Mouse (Mus musculus) neural tube, embryonic 13.5 days (tissue): ENCODE results near the gene Calm5. TPM values are rescaled to one million over a fixed set of nuclear protein-coding genes. Genes with fewer than 3 reads are reported as not detected.
"Not testable (repeated sequence)": the region's sequence is repeated elsewhere in the genome, so short reads cannot be mapped to it uniquely, and the experiment has no call there.

Experiments
- ATAC-seq: fragments of 200-750 bp; cut with Nextera tagmentation; 2 replicates; pipeline ENCODE4 v1.8.0; 2017; ENCODE audit warnings: low read depth, mild to moderate bottlenecking, moderate TSS enrichment, moderate library complexity
- H3K27ac ChIP-seq: fragments of 300-500 bp; sonication (generic); replicated peaks from 2 replicates; pipeline ENCODE4 v1.5.1; 2015; ENCODE audit warnings: moderate library complexity, mild to moderate bottlenecking, inconsistent platforms
- H3K27me3 ChIP-seq: fragments of 300-500 bp; sonication (generic); 2 replicates; pipeline ENCODE4 v1.6.1; 2015; ENCODE audit warnings: mild to moderate bottlenecking, inconsistent platforms
- H3K36me3 ChIP-seq: fragments of 300-500 bp; sonication (generic); 2 replicates; pipeline ENCODE4 v1.6.1; 2015; ENCODE audit warnings: mild to moderate bottlenecking, inconsistent platforms
- H3K4me1 ChIP-seq: fragments of 300-500 bp; sonication (generic); replicated peaks from 2 replicates; pipeline ENCODE4 v1.6.1; 2015; ENCODE audit warnings: inconsistent platforms
- H3K4me2 ChIP-seq: fragments of 300-500 bp; sonication (generic); 2 replicates; pipeline ENCODE4 v1.6.1; 2015; ENCODE audit warnings: inconsistent platforms, mild to moderate bottlenecking, moderate library complexity
- H3K4me3 ChIP-seq: fragments of 300-500 bp; sonication (generic); 2 replicates; pipeline ENCODE4 v1.5.1; 2015; ENCODE audit warnings: mild to moderate bottlenecking, inconsistent platforms
- H3K9ac ChIP-seq: fragments of 300-500 bp; sonication (generic); 2 replicates; pipeline ENCODE4 v1.6.1; 2015; ENCODE audit warnings: moderate library complexity, mild to moderate bottlenecking, inconsistent platforms
- H3K9me3 ChIP-seq: fragments of 300-500 bp; sonication (generic); 2 replicates; pipeline ENCODE4 v1.6.1; 2016; ENCODE audit warnings: inconsistent platforms
- WGBS: fragments of 180-500 bp; shearing (Covaris S2); methylation state at CpG from one replicate; pipeline ENCODE4 v1.1.7; 2015; 5-methylcytosine and 5-hydroxymethylcytosine counted together
- polyA plus RNA-seq: library from polyadenylated mRNA; unstranded; fragments of >200 nt; fragmentation: Nextera tagmentation; extraction: Ambion mirVana; gene quantifications from 2 replicates; pipeline ENCODE4 v1.2.1, GENCODE M21; 2015

The Calm5 gene
- not detected in 2 replicates for polyA plus RNA-seq

DNA sequence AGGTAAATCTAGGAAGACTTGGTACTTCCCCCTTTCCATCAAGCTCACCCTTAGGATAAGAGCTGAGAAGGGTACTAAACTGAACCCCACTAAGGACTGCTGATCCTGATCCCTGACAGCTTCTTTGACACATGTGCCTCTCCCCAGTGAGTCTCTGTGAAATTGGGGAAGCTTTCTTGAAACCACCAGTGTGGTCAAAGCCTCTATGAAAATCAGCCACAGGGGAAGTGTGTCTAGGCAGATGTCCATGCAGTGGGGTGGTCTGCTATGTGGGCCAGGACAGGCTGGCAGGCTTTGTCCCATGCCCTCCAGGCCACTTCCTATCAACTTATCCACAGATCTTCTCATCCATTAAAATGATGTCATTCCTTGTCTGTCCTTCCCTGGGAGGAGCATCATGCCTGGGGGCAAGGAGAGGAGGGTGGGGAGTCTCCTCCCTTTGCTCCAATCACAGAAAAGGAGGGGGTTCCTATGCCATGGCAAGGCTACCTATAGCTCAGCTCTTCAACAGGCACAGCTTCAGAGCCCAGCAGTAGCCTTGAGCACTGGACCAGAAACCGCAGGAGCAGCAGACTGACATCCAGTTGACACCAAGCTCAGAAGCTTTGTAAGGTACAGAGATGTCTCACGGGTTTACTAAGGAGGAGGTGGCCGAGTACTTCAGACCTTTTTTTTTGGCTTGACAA is at the start of gene Calm5:
Calm5 (plus strand) TSS at position 526 of the 686 bp plus-strand sequence.
- WGBS: 82% methylated on average over 3 of the region's 3 CpGs

GRCm38 (mm10) chr13:3804186-3804585 is 49.8 kb upstream of the Calm5 start, which contains the start of gene Calml3:
TSS of gene Calml3 (minus strand) at chr13:3804316.
- Histone ChIP-seq H3K27me3 (no peaks in the 10 kb centered on the region), H3K4me3 (no peak within 1 kb of the TSS), H3K9ac (no peak within 1 kb of the TSS), H3K27ac (no peak within 1 kb of the TSS), H3K4me1 (no peaks in the 10 kb centered on the region), H3K9me3 (no peaks in the 10 kb centered on the region), H3K36me3 (no peaks in the 10 kb centered on the region), H3K4me2 (no peak within 1 kb of the TSS)
- WGBS: 94% methylated on average over 13 of the region's 13 CpGs
- no peak for ATAC-seq

More for the DNA sequence above, at the start of gene Calm5:
- H3K9me3 ChIP-seq, H3K4me2 ChIP-seq, H3K4me1 ChIP-seq, H3K4me3 ChIP-seq, H3K27ac ChIP-seq, H3K9ac ChIP-seq, H3K36me3 ChIP-seq, ATAC-seq, H3K27me3 ChIP-seq: not testable (repeated sequence)

GRCm38 (mm10) chr13:3805132-3805531 is 48.8 kb upstream of the Calm5 start:
- no peaks in the 10 kb centered on the region for H3K4me1 ChIP-seq
- no peak overlapping the region for H3K9ac ChIP-seq
- H3K4me3 ChIP-seq: no peak overlapping the region
- no peak overlapping the region for H3K4me2 ChIP-seq
- no peak overlapping the region for H3K27ac ChIP-seq
- no peaks in the 10 kb centered on the region for H3K9me3 ChIP-seq
- no peak for ATAC-seq
- no peaks in the 10 kb centered on the region for H3K36me3 ChIP-seq
- H3K27me3 ChIP-seq: no peaks in the 10 kb centered on the region
- 67% methylated on average over 2 of the region's 2 CpGs for WGBS

GRCm38 (mm10) chr13:3805638-3806037 is 48.3 kb upstream of the Calm5 start:
- Histone ChIP-seq H3K4me3 (no peak overlapping the region), H3K27me3 (no peaks in the 10 kb centered on the region), H3K27ac (no peak overlapping the region), H3K4me1 (no peaks in the 10 kb centered on the region), H3K9ac (no peak overlapping the region), H3K9me3 (no peaks in the 10 kb centered on the region), H3K36me3 (no peaks in the 10 kb centered on the region), H3K4me2 (no peak overlapping the region)
- ATAC-seq: no peak
- WGBS: 73% methylated on average over 5 of the region's 5 CpGs

DNA sequence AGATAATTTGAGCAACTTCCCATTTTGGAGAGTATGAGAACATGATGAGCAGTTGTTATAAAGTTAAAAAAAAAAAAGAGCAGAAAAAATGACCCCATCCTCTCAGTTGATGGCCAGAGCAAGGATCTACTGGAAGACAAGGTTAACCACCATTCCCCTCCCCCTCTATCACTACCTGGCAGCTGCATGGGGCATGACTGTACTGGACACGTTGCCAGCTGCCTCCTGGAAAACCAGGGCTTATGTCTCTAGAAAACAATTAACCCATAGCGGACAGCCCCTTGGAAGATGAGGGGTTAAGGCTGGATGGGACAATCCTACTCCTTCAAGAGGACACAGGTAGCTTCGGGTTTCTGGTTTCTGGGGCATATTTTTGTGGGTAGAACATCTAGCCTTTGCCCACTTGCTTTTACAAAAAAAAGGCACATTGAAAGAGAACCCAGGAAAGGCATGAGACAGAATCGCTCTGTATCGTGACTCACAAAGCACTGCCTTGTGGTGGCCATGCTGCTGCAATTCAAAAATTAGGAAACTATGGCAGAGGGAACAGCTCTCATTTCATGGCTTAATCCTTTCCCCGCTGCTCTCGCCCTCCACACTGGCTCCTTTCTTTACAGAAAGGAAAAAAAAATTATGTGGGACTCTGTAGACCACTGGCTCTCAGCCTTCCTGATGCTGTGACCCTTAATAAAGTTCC is 46.7 kb upstream of the Calm5 start:
- Histone ChIP-seq H3K27ac (no peak overlapping the region), H3K36me3 (no peaks in the 10 kb centered on the region), H3K4me2 (no peak overlapping the region), H3K4me3 (no peak overlapping the region), H3K27me3 (no peaks in the 10 kb centered on the region), H3K9me3 (no peaks in the 10 kb centered on the region), H3K9ac (no peak overlapping the region), H3K4me1 (no peaks in the 10 kb centered on the region)
- 79% methylated on average over 7 of the region's 7 CpGs for WGBS
- no peak for ATAC-seq

DNA sequence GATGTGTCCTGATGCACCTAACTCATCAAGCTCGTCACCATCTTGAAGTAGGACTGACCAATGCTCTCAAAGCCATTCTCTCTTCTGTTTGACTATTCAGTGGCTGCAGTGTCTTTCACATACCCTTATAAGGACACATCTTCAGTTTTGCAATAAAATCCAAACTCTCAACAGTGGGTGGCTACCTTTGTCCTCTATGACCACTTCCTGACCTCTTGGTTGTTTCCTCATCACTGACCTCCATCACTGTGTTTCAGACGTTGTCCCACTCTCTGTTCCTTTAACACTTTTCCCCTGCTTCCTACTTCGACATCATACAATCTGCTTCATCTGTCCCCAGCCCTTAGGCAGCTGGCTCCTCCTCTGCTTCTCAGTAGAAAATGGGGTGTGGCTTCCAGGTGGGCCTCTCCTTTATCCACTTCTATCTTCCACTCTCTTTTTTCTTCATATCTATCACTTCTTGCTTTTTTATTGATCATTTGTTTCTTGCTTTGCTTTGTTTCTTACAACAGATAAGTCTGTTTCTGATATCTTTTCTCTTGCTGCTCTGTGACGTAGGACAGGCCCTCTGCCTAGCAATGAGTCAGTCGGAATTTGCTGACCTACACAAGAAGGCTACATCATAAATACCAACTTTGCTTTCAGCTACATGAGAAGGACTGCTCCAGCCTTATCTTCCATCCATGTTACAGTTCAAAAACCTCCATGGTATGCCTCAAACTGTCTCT is 35.8 kb upstream of the Calm5 start:
- Histone ChIP-seq H3K9me3 (no peaks in the 10 kb centered on the region), H3K4me1 (no peaks in the 10 kb centered on the region), H3K27ac (no peak overlapping the region), H3K36me3 (no peaks in the 10 kb centered on the region), H3K4me3 (no peak overlapping the region), H3K4me2 (no peak overlapping the region), H3K9ac (no peak overlapping the region), H3K27me3 (no peaks in the 10 kb centered on the region)
- no peak for ATAC-seq
- 82% methylated on average over 5 of the region's 5 CpGs for WGBS

- no peaks in the 10 kb centered on the region for H3K4me1 ChIP-seq
- no peak overlapping the region for H3K4me3 ChIP-seq
- 91% methylated on average over 2 of the region's 2 CpGs for WGBS
- no peaks in the 10 kb centered on the region for H3K27me3 ChIP-seq
- H3K9ac ChIP-seq: no peak overlapping the region
- ATAC-seq: no peak
- H3K27ac ChIP-seq: no peak overlapping the region
- no peaks in the 10 kb centered on the region for H3K9me3 ChIP-seq
- no peak overlapping the region for H3K4me2 ChIP-seq
- H3K36me3 ChIP-seq: no peaks in the 10 kb centered on the region
Observed at GRCm38 (mm10) chr13:3818740-3819076, 35.3 kb upstream of the Calm5 start.

- Histone ChIP-seq H3K4me2 (no peak overlapping the region), H3K4me3 (no peak overlapping the region), H3K27me3 (no peaks in the 10 kb centered on the region), H3K9me3 (no peaks in the 10 kb centered on the region), H3K4me1 (no peaks in the 10 kb centered on the region), H3K36me3 (no peaks in the 10 kb centered on the region), H3K27ac (no peak overlapping the region), H3K9ac (no peak overlapping the region)
- no peak for ATAC-seq
- WGBS: 63% methylated on average over 4 of the region's 4 CpGs
Observed at GRCm38 (mm10) chr13:3822105-3822504, 31.9 kb upstream of the Calm5 start.

- no peaks in the 10 kb centered on the region for H3K4me1 ChIP-seq
- no peak overlapping the region for H3K4me2 ChIP-seq
- ATAC-seq: no peak
- no peak overlapping the region for H3K9ac ChIP-seq
- H3K27ac ChIP-seq: no peak overlapping the region
- no peaks in the 10 kb centered on the region for H3K9me3 ChIP-seq
- H3K27me3 ChIP-seq: no peaks in the 10 kb centered on the region
- H3K4me3 ChIP-seq: no peak overlapping the region
- H3K36me3 ChIP-seq: no peaks in the 10 kb centered on the region
Observed at GRCm38 (mm10) chr13:3825726-3826125, 28.2 kb upstream of the Calm5 start.

GRCm38 (mm10) chr13:3831546-3831945 is 22.4 kb upstream of the Calm5 start:
- no peaks in the 10 kb centered on the region for H3K4me1 ChIP-seq
- no peaks in the 10 kb centered on the region for H3K36me3 ChIP-seq
- no peaks in the 10 kb centered on the region for H3K27me3 ChIP-seq
- 80% methylated on average over 5 of the region's 5 CpGs for WGBS
- H3K4me3 ChIP-seq: no peak overlapping the region
- H3K9me3 ChIP-seq: no peaks in the 10 kb centered on the region
- ATAC-seq: no peak
- no peak overlapping the region for H3K4me2 ChIP-seq
- H3K27ac ChIP-seq: no peak overlapping the region
- H3K9ac ChIP-seq: no peak overlapping the region

DNA sequence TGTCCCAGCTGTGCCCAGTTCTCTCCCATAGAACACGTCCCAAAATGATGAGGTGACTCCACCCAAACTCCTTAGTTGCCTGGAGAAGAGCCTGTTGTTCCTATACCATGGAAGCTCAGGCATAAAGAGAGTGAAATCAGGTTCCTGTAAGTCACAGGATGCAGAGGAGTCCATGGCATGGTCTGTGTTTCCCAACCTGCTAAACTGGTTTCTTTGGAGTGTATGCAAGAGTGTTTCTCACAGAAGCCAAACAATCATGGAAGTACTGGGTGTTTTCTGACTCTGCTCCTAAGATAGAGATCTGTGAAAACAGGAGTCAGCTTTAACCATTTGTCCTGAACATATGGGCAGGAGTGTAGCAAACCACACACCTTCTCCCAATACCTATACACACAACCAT is 22.0 kb upstream of the Calm5 start:
- H3K36me3 ChIP-seq: no peaks in the 10 kb centered on the region
- no peaks in the 10 kb centered on the region for H3K4me1 ChIP-seq
- H3K27ac ChIP-seq: no peak overlapping the region
- H3K4me2 ChIP-seq: no peak overlapping the region
- H3K27me3 ChIP-seq: no peaks in the 10 kb centered on the region
- H3K4me3 ChIP-seq: no peak overlapping the region
- 69% methylated on average over 1 of the region's 1 CpGs for WGBS
- no peaks in the 10 kb centered on the region for H3K9me3 ChIP-seq
- no peak for ATAC-seq
- H3K9ac ChIP-seq: no peak overlapping the region

DNA sequence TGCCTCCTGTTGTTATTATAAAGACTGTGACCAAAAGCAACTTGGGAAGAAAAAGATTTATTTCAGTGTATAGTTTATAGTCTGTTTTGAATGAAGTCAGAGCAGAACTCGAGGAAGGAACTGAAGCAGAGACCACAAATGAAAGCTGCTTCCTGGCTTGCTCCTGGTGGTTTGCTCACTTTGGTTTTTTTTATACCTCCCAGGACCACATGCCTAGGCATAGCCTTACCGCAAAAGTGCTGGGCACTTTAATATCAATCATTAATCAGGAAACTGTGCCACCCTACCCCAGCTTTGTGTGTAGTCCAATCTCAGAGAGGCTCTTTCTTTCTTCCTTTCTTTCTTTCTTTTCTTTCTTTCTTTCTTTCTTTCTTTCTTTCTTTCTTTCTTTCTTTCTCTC is 21.5 kb upstream of the Calm5 start:
- no peak overlapping the region for H3K4me2 ChIP-seq
- WGBS: 68% methylated on average over 2 of the region's 2 CpGs
- no peak for ATAC-seq

More for the DNA sequence above, 21.5 kb upstream of the Calm5 start:
- no peaks in the 10 kb centered on the region for H3K36me3 ChIP-seq
- no peak overlapping the region for H3K9ac ChIP-seq
- H3K27me3 ChIP-seq: no peaks in the 10 kb centered on the region
- no peak overlapping the region for H3K4me3 ChIP-seq
- no peaks in the 10 kb centered on the region for H3K4me1 ChIP-seq
- H3K27ac ChIP-seq: no peak overlapping the region
- no peaks in the 10 kb centered on the region for H3K9me3 ChIP-seq
